Mouse (Mus musculus) midbrain, embryonic 13.5 days (tissue): ENCODE data around the gene Atg4b. TPM values are rescaled to one million over a fixed set of nuclear protein-coding genes. Genes with fewer than 3 reads are reported as not detected.

Experiments
- ATAC-seq: fragments of 200-750 bp; cut with Nextera tagmentation; 2 replicates; pipeline ENCODE4 v1.8.0; 2017; ENCODE audit warnings: mild to moderate bottlenecking, moderate TSS enrichment, moderate library complexity
- H3K27ac ChIP-seq: fragments of 300-500 bp; sonication (generic); 2 replicates; pipeline ENCODE4 v1.5.1; 2015; ENCODE audit warnings: inconsistent platforms, mild to moderate bottlenecking, moderate library complexity
- H3K27me3 ChIP-seq: fragments of 300-500 bp; sonication (generic); 2 replicates; pipeline ENCODE4 v1.6.1; 2015; ENCODE audit warnings: mild to moderate bottlenecking, inconsistent platforms
- H3K36me3 ChIP-seq: fragments of 300-500 bp; sonication (generic); 2 replicates; pipeline ENCODE4 v1.6.1; 2015; ENCODE audit warnings: mild to moderate bottlenecking, inconsistent platforms
- H3K4me1 ChIP-seq: fragments of 300-500 bp; sonication (generic); replicated peaks from 2 replicates; pipeline ENCODE4 v1.6.1; 2015; ENCODE audit warnings: inconsistent platforms
- H3K4me2 ChIP-seq: fragments of 300-500 bp; sonication (generic); replicated peaks from 2 replicates; pipeline ENCODE4 v1.6.1; 2015; ENCODE audit warnings: moderate library complexity, mild to moderate bottlenecking, inconsistent platforms
- H3K4me3 ChIP-seq: fragments of 300-500 bp; sonication (generic); replicated peaks from 2 replicates; pipeline ENCODE4 v1.5.1; 2015; ENCODE audit warnings: mild to moderate bottlenecking, inconsistent platforms
- H3K9ac ChIP-seq: fragments of 300-500 bp; sonication (generic); replicated peaks from 2 replicates; pipeline ENCODE4 v1.6.1; 2015; ENCODE audit warnings: mild to moderate bottlenecking, inconsistent platforms
- H3K9me3 ChIP-seq: fragments of 300-500 bp; sonication (generic); 2 replicates; pipeline ENCODE4 v1.6.1; 2016; ENCODE audit warnings: mild to moderate bottlenecking, inconsistent platforms
- WGBS: fragments of 180-500 bp; shearing (Covaris S2); methylation state at CpG from one replicate; pipeline ENCODE4 v1.1.7; 2015; 5-methylcytosine and 5-hydroxymethylcytosine counted together
- polyA plus RNA-seq: library from polyadenylated mRNA; unstranded; fragments of >200 nt; fragmentation: Nextera tagmentation; extraction: Ambion mirVana; gene quantifications from 2 replicates; pipeline ENCODE4 v1.2.1, GENCODE M21; 2015

Gene Atg4b
- polyA plus RNA-seq, 1 experiment from 2014 or later, result 107 TPM

DNA sequence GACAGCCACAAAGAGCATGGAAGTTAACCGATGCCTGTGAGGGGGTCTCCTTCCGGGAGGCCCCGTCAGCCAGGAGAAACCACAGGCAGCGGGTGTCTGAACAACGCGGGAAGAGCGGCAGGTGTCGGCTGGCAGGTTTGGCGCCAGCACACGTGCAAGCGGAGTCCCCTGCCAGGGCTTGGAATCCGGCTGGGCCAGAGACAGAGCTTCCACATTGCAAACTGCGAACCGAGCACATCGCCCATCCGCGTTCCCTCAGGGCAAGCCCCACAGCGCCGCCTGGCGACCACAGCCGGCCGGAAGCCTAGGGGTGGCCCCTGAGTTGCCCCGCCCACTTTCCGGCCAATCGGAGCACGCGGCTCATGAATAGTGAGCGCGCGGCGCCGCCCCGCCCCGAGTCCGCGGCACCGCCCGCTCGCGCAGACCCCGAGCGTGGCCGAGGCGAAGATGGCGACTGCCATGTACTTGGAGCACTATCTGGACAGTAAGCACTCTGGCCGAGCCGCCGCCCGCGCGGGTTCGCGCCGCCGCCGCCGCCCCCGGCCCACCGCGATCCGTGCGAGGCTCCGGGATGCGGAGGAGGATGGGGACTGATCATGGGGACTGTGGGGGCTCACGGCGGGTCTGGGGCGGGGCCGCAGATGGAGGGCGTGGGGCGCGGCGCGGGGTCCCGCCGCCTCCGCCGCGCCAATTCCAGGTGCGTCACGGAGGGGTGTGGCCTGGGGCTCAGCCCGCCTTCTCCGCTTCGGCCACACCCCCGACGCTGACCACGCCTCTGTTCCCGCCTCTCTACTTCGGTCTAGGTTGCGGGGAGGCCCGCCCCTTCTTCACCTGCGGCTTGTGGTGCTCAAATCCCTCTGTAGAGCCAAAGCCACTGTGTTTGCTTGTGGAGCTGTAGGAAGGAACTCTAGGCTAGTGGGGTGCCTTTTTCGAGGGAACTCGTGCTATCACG, 52.5 kb downstream of the Atg4b start, which contains the start of gene Ing5:
TSS of gene Ing5 (plus strand) at position 410 of the 952 bp plus-strand sequence.
- peak within 1 kb of the TSS; percentile 72 for H3K4me3 ChIP-seq
- H3K4me1 ChIP-seq, result peaks cover 37% of the 10 kb centered on the region
- H3K27me3 ChIP-seq, result no peaks in the 10 kb centered on the region
- peaks cover 35% of the 10 kb centered on the region for H3K36me3 ChIP-seq
- peak within 1 kb of the TSS; percentile 83 for H3K9ac ChIP-seq
- peak; percentile 95 for ATAC-seq
- no peaks in the 10 kb centered on the region for H3K9me3 ChIP-seq
- peak within 1 kb of the TSS; percentile 89 for H3K4me2 ChIP-seq
- WGBS, result under 1% methylated on average over 92 of the region's 94 CpGs
- H3K27ac ChIP-seq, result peak within 1 kb of the TSS; percentile 96

GRCm38 (mm10) chr1:93804818-93805217, 53.5 kb downstream of the Atg4b start:
- peaks cover 37% of the 10 kb centered on the region for H3K4me1 ChIP-seq
- no peaks in the 10 kb centered on the region for H3K9me3 ChIP-seq
- H3K9ac ChIP-seq, result peak overlapping the region; percentile 83; the same call in 1 of the 2 replicates
- H3K4me2 ChIP-seq, result peak overlapping the region; percentile 89
- 89% methylated on average over 4 of the region's 4 CpGs for WGBS
- H3K36me3 ChIP-seq, result peaks cover 33% of the 10 kb centered on the region
- no peak for ATAC-seq
- H3K27me3 ChIP-seq, result no peaks in the 10 kb centered on the region
- no peak overlapping the region; the same call in 1 of the 2 replicates for H3K27ac ChIP-seq
- peak overlapping the region; percentile 72 for H3K4me3 ChIP-seq

GRCm38 (mm10) chr1:93805221-93805951, 54.1 kb downstream of the Atg4b start:
- Histone ChIP-seq H3K4me1 (peaks cover 37% of the 10 kb centered on the region), H3K9ac (no peak overlapping the region; the same call in 1 of the 2 replicates), H3K27ac (no peak overlapping the region; the same call in 1 of the 2 replicates), H3K36me3 (peaks cover 37% of the 10 kb centered on the region), H3K9me3 (no peaks in the 10 kb centered on the region), H3K4me2 (peak overlapping the region; percentile 89; the same call in 1 of the 2 replicates), H3K4me3 (0 out of 2 replicates have a peak overlapping the region, but pooled peaks have one; percentile 72), H3K27me3 (no peaks in the 10 kb centered on the region)
- 86% methylated on average over 5 of the region's 5 CpGs for WGBS
- ATAC-seq, result no peak

DNA sequence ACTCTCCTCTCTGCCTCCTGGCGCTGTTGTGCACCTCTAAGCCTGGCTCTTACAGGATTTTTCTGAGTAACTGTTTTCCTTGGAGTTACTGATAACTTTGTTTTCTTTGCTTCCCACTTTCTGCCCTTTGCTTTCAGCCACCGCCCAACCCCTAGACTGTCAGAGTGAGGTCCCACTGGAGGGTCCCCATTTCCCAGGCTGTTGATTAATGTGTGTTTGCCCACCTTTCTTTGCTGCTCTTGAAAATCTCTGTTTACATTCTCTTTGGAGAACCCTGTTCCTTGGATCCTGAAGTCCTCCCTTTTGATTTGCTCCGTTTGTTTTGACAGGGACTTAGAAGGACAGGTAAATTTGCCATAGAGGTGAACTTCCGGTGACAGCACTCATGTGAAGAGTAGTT, 57.6 kb downstream of the Atg4b start:
- Histone ChIP-seq H3K36me3 (peaks cover 67% of the 10 kb centered on the region), H3K9me3 (no peaks in the 10 kb centered on the region)
- WGBS, result 97% methylated on average over 4 of the region's 4 CpGs

GRCm38 (mm10) chr1:93810011-93810410, 58.7 kb downstream of the Atg4b start:
- Histone ChIP-seq H3K4me2 (no peak overlapping the region), H3K4me1 (peaks cover 7% of the 10 kb centered on the region), H3K27ac (no peak overlapping the region), H3K4me3 (no peak overlapping the region), H3K36me3 (peaks cover 78% of the 10 kb centered on the region), H3K27me3 (no peaks in the 10 kb centered on the region), H3K9ac (no peak overlapping the region), H3K9me3 (no peaks in the 10 kb centered on the region)
- ATAC-seq, result no peak
- WGBS, result 94% methylated on average over 3 of the region's 3 CpGs

More for the DNA sequence above, 57.6 kb downstream of the Atg4b start:
- Histone ChIP-seq H3K9ac (no peak overlapping the region), H3K27me3 (no peaks in the 10 kb centered on the region), H3K27ac (no peak overlapping the region), H3K4me2 (no peak overlapping the region), H3K4me3 (no peak overlapping the region), H3K4me1 (peaks cover 15% of the 10 kb centered on the region)
- ATAC-seq, result no peak

DNA sequence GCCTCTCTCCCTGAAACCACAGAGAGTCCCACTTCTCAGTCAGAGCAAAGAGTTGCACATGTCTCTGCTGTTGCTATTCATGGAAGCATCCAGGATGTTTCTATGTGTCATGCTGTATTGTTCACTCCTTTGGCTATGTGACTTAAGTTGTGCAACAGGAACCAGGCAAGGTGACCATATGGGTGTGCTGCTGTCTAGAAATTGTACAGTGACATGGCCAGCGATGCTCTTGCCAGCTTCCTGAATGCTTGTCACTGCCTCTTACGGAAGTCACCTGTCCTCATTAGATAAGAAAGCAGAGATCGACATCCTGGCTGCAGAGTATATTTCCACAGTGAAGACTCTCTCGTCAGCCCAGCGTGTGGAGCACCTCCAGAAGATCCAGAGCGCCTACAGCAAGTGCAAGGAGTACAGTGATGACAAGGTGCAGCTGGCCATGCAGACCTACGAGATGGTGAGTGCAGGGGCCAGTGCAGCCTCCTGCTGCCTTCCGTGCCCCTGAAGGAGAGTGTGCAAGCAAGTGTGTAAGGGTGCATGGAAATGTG, 60.3 kb downstream of the Atg4b start:
- WGBS, result 95% methylated on average over 8 of the region's 8 CpGs

GRCm38 (mm10) chr1:93817823-93818532, 66.7 kb downstream of the Atg4b start:
- 93% methylated on average over 8 of the region's 8 CpGs for WGBS

More for the DNA sequence above, 60.3 kb downstream of the Atg4b start:
- no peak overlapping the region for H3K27ac ChIP-seq
- no peak overlapping the region for H3K4me3 ChIP-seq
- no peak overlapping the region for H3K9ac ChIP-seq
- no peaks in the 10 kb centered on the region for H3K9me3 ChIP-seq
- H3K4me2 ChIP-seq, result no peak overlapping the region
- H3K36me3 ChIP-seq, result peaks cover 87% of the 10 kb centered on the region
- H3K4me1 ChIP-seq, result no peaks in the 10 kb centered on the region
- no peaks in the 10 kb centered on the region for H3K27me3 ChIP-seq
- ATAC-seq, result no peak

DNA sequence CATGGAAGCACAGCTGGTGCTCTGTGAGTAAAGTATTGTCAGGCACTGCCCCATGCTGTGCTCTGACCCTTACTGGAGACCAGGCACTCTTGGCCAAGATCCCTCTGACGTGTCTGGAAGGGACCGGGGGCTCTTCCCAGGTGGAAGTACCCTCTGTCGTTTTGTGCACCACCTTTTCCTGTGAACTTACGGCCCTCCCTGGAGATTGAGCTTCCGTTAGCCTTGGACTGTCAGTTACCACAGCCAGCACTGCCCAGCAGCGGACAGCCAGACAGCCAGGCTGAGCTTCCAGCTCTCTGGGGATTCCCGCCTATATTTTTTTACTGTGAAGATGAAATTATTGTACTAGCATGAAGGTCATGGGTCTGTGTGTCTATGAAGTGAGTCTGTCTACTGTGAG, 67.4 kb downstream of the Atg4b start:
- Histone ChIP-seq H3K4me3 (no peak overlapping the region), H3K9me3 (no peaks in the 10 kb centered on the region), H3K4me1 (no peaks in the 10 kb centered on the region), H3K27me3 (no peaks in the 10 kb centered on the region), H3K27ac (no peak overlapping the region), H3K36me3 (peaks cover 80% of the 10 kb centered on the region), H3K9ac (no peak overlapping the region), H3K4me2 (no peak overlapping the region)
- 83% methylated on average over 7 of the region's 7 CpGs for WGBS
- ATAC-seq, result no peak

More at GRCm38 (mm10) chr1:93817823-93818532, 66.7 kb downstream of the Atg4b start:
- Histone ChIP-seq H3K9ac (no peak overlapping the region), H3K4me1 (no peaks in the 10 kb centered on the region), H3K27ac (no peak overlapping the region), H3K4me3 (no peak overlapping the region), H3K36me3 (peaks cover 87% of the 10 kb centered on the region), H3K27me3 (no peaks in the 10 kb centered on the region), H3K9me3 (no peaks in the 10 kb centered on the region), H3K4me2 (no peak overlapping the region)
- ATAC-seq, result no peak

- Histone ChIP-seq H3K4me1 (peaks cover 17% of the 10 kb centered on the region), H3K27ac (peak overlapping the region; percentile 96; the same call in 1 of the 2 replicates), H3K4me2 (peak overlapping the region; percentile 65), H3K9me3 (no peaks in the 10 kb centered on the region), H3K27me3 (no peaks in the 10 kb centered on the region), H3K4me3 (0 out of 2 replicates have a peak overlapping the region, but pooled peaks have one; percentile 59), H3K9ac (0 out of 2 replicates have a peak overlapping the region, but pooled peaks have one; percentile 74), H3K36me3 (peaks cover 27% of the 10 kb centered on the region)
- WGBS, result 84% methylated on average over 3 of the region's 3 CpGs
- ATAC-seq, result no peak
Observed at GRCm38 (mm10) chr1:93823796-93824495, 72.6 kb downstream of the Atg4b start.

DNA sequence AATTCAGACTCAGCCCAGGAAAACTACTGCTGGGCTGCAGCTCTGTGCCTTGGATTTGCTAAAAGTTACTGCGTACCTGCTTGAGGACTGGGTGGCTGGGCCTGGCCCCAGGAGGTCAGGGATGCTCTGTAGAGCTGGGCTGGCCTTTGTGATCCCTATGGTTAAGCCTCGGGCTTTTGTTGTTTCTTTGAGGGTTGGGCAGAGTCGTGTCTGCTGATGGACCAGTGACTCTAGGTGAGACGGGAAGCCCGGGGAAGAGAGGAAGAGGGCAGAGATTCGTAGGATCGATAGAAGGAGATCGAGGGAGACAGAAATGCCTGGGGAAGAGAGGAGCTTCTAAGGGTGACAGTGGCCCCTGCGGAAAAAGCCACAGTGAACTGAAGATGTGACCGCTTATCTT, 73.3 kb downstream of the Atg4b start, which contains the start of gene D2hgdh:
TSS of gene D2hgdh (plus strand) at position 301 of the 400 bp plus-strand sequence.
- H3K27me3 ChIP-seq, result no peaks in the 10 kb centered on the region

More for the DNA sequence above, 73.3 kb downstream of the Atg4b start, which contains the start of gene D2hgdh:
- peak within 1 kb of the TSS; percentile 74 for H3K9ac ChIP-seq
- H3K4me3 ChIP-seq, result peak within 1 kb of the TSS; percentile 59
- no peaks in the 10 kb centered on the region for H3K9me3 ChIP-seq
- peak; percentile 15; the same call in 1 of the 2 replicates for ATAC-seq
- WGBS, result 2% methylated on average over 10 of the region's 10 CpGs
- peak within 1 kb of the TSS; percentile 96 for H3K27ac ChIP-seq
- H3K4me2 ChIP-seq, result peak within 1 kb of the TSS; percentile 65
- H3K4me1 ChIP-seq, result peaks cover 17% of the 10 kb centered on the region
- peaks cover 21% of the 10 kb centered on the region for H3K36me3 ChIP-seq
